Mouse (Mus musculus): Measurements from ENCODE around the gene Shcbp1l. TPM values are rescaled to one million over a fixed set of nuclear protein-coding genes. Genes with fewer than 3 reads are reported as not detected.
"Not testable (repeated sequence)": the region's sequence is repeated elsewhere in the genome, so short reads cannot be mapped to it uniquely, and the experiment has no call there.

The Shcbp1l gene
- polyA plus RNA-seq, 1 experiment from 2014 or later, result 0.26 TPM

DNA sequence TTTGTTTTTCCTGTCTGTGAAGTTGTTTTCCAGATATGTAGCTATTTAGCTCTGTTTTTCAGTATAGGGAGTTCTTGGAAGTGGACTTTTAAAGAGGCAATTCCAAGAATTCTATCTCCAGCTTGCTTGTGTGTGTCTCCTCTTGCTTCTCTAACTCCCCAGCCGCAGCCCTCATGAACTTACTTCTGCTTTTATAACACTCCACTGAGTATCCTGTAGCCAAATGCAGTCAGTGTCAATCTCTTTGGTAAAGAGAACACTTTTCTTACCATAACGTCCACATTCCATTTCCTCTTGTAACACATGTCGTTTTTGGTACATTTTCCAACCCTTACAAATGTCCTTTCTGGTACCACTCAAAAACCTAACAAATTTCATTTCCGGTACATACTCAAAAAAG is 14.0 kb upstream of the Shcbp1l start:
- not testable (repeated sequence) for H3K4me1 ChIP-seq (replicated peaks); H3K27ac ChIP-seq; ATAC-seq; H3K9ac ChIP-seq; H3K4me3 ChIP-seq (replicated peaks); H3K36me3 ChIP-seq; H3K27me3 ChIP-seq (replicated peaks); H3K4me2 ChIP-seq (replicated peaks); H3K9me3 ChIP-seq
- WGBS, result 93% methylated on average over 1 of the region's 4 CpGs

DNA sequence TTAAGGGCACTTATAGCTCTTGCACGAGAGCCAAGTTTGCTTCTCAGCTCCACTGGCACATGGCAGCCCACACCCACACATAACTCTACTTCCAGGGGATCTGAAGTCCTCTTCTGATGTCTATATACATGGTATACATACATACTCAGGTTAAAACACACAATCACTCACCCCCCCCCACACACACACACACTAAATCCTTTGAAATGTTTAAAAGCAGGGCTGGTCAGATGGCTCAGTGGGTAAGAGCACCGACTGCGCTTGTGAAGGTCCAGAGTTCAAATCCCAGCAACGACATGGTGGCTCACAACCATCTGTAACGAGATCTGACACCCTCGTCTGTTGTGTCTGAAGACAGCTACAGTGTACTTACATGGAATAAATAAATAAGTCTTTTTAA is 13.2 kb upstream of the Shcbp1l start:
- Histone ChIP-seq H3K27me3 (replicated peaks) (no peaks in the 10 kb centered on the region), H3K4me3 (replicated peaks) (no peak overlapping the region), H3K36me3 (no peaks in the 10 kb centered on the region), H3K4me2 (replicated peaks) (no peak overlapping the region), H3K27ac (no peak overlapping the region), H3K9me3 (no peaks in the 10 kb centered on the region), H3K4me1 (replicated peaks) (no peaks in the 10 kb centered on the region), H3K9ac (no peak overlapping the region)
- 87% methylated on average over 6 of the region's 6 CpGs for WGBS
- ATAC-seq, result no peak

DNA sequence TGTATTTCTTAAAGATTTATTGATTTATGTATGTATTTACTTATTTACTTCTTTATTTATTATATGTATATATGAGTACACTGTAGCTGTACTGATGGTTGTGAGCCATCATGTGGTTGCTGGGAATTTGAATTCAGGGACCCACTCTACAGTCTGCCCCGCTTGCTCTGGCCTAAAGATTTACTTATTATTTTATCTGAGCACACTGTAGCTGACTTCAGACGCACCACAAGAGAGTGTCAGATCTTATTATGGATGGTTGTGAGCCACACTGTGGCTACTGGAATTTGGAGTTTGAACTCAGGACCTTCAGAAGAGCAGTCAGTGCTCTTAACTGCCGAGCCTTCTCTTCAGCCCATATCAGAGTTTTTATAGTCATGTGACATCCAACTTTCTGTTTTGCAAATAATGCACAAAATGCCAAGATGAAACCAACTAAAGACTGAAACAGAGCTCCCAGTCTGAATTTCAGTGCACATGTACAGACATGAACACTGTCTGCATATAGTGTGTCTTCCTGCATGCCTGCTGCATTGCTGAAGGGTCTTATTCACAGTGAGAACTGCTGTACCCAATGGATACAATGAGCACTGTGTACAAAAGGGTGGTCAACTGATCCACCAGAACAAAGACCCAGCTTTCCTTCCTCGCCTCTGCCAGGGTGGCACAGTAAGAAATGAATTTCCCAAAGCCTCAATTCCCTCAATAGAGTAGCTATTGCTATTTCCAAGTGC is 12.1 kb upstream of the Shcbp1l start:
- H3K4me3 ChIP-seq (replicated peaks); H3K9ac ChIP-seq; H3K36me3 ChIP-seq; H3K4me1 ChIP-seq (replicated peaks); H3K27ac ChIP-seq; H3K9me3 ChIP-seq; H3K27me3 ChIP-seq (replicated peaks); ATAC-seq; H3K4me2 ChIP-seq (replicated peaks): not testable (repeated sequence)
- WGBS, result 85% methylated on average over 3 of the region's 4 CpGs

DNA sequence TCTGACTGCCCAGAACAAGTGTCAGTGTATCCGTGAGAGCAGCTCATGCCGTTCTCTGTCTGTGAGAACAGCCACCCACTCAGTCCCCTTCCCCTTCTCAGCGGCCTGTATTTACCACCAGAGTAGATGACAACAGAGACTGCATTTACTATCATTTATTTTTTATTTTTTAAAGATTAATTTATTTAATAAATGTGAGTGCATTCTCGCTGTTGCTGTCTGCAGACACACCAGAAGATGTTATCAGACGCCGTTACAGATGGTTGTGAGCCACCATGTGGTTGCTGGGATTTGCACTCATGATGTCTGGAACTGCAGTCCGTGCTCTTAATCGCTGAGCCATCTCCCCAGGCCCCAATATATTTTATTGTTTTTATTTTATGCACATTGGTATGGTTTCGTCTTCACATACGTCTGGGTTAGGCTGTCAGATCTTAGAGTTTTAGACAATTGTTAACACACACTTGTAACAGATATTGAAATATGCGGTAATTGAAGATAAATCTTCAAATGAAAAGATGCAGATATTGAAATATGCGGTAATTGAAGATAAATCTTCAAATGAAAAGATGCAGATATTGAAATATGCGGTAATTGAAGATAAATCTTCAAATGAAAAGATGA is 11.5 kb upstream of the Shcbp1l start:
- not testable (repeated sequence) for H3K4me2 ChIP-seq (replicated peaks); H3K36me3 ChIP-seq; H3K4me1 ChIP-seq (replicated peaks); H3K27ac ChIP-seq; H3K4me3 ChIP-seq (replicated peaks); H3K9me3 ChIP-seq; H3K9ac ChIP-seq; ATAC-seq; H3K27me3 ChIP-seq (replicated peaks)
- WGBS, result 80% methylated on average over 13 of the region's 13 CpGs

GRCm38 (mm10) chr1:153414114-153414723 is 10.7 kb upstream of the Shcbp1l start:
- H3K27ac ChIP-seq; H3K9me3 ChIP-seq; H3K9ac ChIP-seq; H3K4me2 ChIP-seq (replicated peaks); H3K4me1 ChIP-seq (replicated peaks); ATAC-seq; H3K36me3 ChIP-seq; H3K27me3 ChIP-seq (replicated peaks); H3K4me3 ChIP-seq (replicated peaks): not testable (repeated sequence)
- WGBS, result 87% methylated on average over 24 of the region's 24 CpGs

DNA sequence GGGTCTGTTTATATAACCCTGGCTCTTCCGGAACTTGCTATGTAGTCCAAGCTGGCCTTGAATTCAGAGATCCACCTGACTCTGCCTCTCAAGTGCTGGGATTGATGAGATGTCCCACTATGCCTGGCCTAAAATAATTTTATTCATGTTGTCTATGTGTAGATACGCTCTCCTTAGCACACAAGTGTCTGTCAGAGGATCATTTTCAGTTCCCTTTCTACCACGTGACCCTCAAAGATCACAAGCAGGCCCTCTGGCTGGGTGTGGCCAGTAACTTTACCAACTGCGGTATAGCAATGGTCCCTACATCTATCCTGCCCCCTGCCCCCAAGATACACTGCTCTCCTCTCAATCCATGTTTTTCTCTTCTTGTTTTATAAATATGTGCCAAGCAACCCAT is 10.0 kb upstream of the Shcbp1l start:
- Histone ChIP-seq H3K4me2 (replicated peaks) (no peak overlapping the region), H3K9ac (no peak overlapping the region), H3K9me3 (no peaks in the 10 kb centered on the region), H3K27ac (no peak overlapping the region), H3K27me3 (replicated peaks) (no peaks in the 10 kb centered on the region), H3K36me3 (no peaks in the 10 kb centered on the region), H3K4me3 (replicated peaks) (no peak overlapping the region), H3K4me1 (replicated peaks) (no peaks in the 10 kb centered on the region)
- WGBS, result 79% methylated on average over 4 of the region's 4 CpGs
- ATAC-seq, result no peak

DNA sequence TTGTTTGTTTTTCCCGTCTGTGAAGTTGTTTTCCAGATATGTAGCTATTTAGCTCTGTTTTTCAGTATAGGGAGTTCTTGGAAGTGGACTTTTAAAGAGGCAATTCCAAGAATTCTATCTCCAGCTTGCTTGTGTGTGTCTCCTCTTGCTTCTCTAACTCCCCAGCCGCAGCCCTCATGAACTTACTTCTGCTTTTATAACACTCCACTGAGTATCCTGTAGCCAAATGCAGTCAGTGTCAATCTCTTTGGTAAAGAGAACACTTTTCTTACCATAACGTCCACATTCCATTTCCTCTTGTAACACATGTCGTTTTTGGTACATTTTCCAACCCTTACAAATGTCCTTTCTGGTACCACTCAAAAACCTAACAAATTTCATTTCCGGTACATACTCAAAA is 9.2 kb upstream of the Shcbp1l start:
- H3K4me3 ChIP-seq (replicated peaks); H3K9ac ChIP-seq; H3K4me2 ChIP-seq (replicated peaks); H3K9me3 ChIP-seq; H3K27ac ChIP-seq; H3K27me3 ChIP-seq (replicated peaks); ATAC-seq; H3K4me1 ChIP-seq (replicated peaks); H3K36me3 ChIP-seq: not testable (repeated sequence)
- 55% methylated on average over 2 of the region's 5 CpGs for WGBS

- H3K4me2 ChIP-seq (replicated peaks); ATAC-seq; H3K9me3 ChIP-seq; H3K36me3 ChIP-seq; H3K27ac ChIP-seq; H3K27me3 ChIP-seq (replicated peaks); H3K4me3 ChIP-seq (replicated peaks); H3K9ac ChIP-seq; H3K4me1 ChIP-seq (replicated peaks): not testable (repeated sequence)
- 73% methylated on average over 3 of the region's 3 CpGs for WGBS
These were observed 8.6 kb upstream of the Shcbp1l start for GRCm38 (mm10) chr1:153416271-153416832.

- H3K9me3 ChIP-seq; H3K36me3 ChIP-seq; H3K4me1 ChIP-seq (replicated peaks); H3K4me3 ChIP-seq (replicated peaks); H3K9ac ChIP-seq; H3K27ac ChIP-seq; H3K4me2 ChIP-seq (replicated peaks); ATAC-seq; H3K27me3 ChIP-seq (replicated peaks): not testable (repeated sequence)
- WGBS, result 79% methylated on average over 4 of the region's 4 CpGs
These were observed 7.2 kb upstream of the Shcbp1l start for GRCm38 (mm10) chr1:153417805-153418204.

DNA sequence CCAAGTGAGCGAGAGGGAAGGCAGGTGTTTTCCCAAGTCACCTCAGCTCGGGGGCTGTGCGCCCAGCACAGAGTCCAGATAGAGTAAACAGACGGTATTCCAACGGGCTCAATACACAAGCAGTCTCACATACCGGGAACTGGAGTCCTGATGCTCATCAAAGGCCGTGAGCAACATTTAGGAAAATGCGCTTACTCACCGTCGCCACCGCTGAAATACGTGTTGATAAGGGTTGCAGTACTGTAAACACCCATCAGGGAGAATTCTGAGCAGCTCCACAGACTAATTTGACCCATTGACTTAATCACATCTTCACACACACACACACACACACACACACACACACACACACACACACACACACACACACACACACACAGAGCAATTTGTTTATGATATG is 691 bp upstream of the Shcbp1l start:
- peak; percentile 41; the same call in 1 of the 2 replicates for ATAC-seq

GRCm38 (mm10) chr1:153431158-153431557 is 6.2 kb downstream of the Shcbp1l start:
- no peak overlapping the region for H3K9ac ChIP-seq
- no peak overlapping the region for H3K4me3 ChIP-seq (replicated peaks)
- no peak overlapping the region for H3K4me2 ChIP-seq (replicated peaks)
- no peaks in the 10 kb centered on the region for H3K27me3 ChIP-seq (replicated peaks)
- H3K36me3 ChIP-seq, result no peaks in the 10 kb centered on the region
- no peak overlapping the region for H3K27ac ChIP-seq
- no peak for ATAC-seq
- 80% methylated on average over 7 of the region's 7 CpGs for WGBS
- H3K4me1 ChIP-seq (replicated peaks), result no peaks in the 10 kb centered on the region
- H3K9me3 ChIP-seq, result no peaks in the 10 kb centered on the region

More for the DNA sequence above, 691 bp upstream of the Shcbp1l start:
- peak overlapping the region; percentile 48 for H3K4me3 ChIP-seq (replicated peaks)
- 15% methylated on average over 12 of the region's 12 CpGs for WGBS
- no peaks in the 10 kb centered on the region for H3K36me3 ChIP-seq
- peaks cover 8% of the 10 kb centered on the region; the same call in 1 of the 2 replicates for H3K4me1 ChIP-seq (replicated peaks)
- H3K27me3 ChIP-seq (replicated peaks), result 0 out of 2 replicates have a peak, but pooled peaks cover 5% of the 10 kb centered on the region
- H3K27ac ChIP-seq, result no peak overlapping the region
- H3K9me3 ChIP-seq, result no peaks in the 10 kb centered on the region
- H3K9ac ChIP-seq, result no peak overlapping the region
- H3K4me2 ChIP-seq (replicated peaks), result peak overlapping the region; percentile 98

DNA sequence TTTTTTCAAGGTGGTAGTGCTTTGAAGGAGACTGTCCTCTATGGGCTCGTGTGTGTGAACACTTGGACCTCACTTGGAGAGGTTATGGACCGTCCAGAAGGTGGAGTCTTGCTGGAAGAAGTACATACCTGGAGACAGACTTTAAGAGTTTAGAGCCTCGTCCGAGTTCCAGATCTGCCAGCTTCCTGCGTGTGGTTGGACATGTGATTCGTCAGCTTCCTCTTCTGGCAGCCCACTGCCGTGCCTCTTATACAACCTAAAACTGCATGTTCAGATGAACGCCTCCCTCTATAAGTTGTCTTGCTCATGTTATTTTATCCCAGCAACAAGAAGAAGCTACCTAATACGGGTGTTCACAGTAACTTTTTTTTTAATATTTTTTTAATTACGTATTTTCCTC is 6.7 kb downstream of the Shcbp1l start:
- Histone ChIP-seq H3K27me3 (replicated peaks) (no peaks in the 10 kb centered on the region), H3K9me3 (no peaks in the 10 kb centered on the region), H3K4me1 (replicated peaks) (no peaks in the 10 kb centered on the region), H3K4me2 (replicated peaks) (no peak overlapping the region), H3K27ac (no peak overlapping the region), H3K4me3 (replicated peaks) (no peak overlapping the region), H3K36me3 (no peaks in the 10 kb centered on the region), H3K9ac (no peak overlapping the region)
- WGBS, result 75% methylated on average over 10 of the region's 10 CpGs
- ATAC-seq, result no peak
